Mouse (Mus musculus) urinary bladder, postnatal 14 days (tissue): ENCODE measurements around the gene Clcn2.

Experiments
- DNase-seq: peaks from one replicate; pipeline ENCODE4 v3.0.0; 2021; ENCODE audit warnings: low spot score

The Clcn2 gene

GRCm38 (mm10) chr16:20722736-20723135 is 5.2 kb upstream of the Clcn2 start:
- DNase-seq, result no peak

- no peak for DNase-seq
Observed at GRCm38 (mm10) chr16:20721808-20722207, 4.3 kb upstream of the Clcn2 start.

- no peak for DNase-seq
Observed at GRCm38 (mm10) chr16:20717978-20718670, 578 bp upstream of the Clcn2 start.

DNA sequence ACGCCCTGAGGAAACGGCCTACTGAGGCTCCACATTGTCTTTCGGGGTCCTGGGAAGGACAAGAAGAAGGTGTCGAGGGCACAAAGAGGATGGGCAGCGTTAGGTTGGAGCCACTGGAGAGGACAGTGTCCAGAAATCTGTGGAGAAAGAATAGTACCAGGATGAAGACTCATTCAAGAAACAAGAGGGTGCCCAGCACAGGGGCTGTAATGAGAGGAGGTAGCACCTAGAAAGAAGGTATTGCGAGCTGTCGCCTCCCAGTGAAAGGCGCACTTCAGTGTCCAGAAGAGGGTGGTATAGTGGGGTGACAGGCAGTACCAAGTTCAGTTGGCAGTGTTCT is 735 bp downstream of the Clcn2 start:
- no peak for DNase-seq

DNA sequence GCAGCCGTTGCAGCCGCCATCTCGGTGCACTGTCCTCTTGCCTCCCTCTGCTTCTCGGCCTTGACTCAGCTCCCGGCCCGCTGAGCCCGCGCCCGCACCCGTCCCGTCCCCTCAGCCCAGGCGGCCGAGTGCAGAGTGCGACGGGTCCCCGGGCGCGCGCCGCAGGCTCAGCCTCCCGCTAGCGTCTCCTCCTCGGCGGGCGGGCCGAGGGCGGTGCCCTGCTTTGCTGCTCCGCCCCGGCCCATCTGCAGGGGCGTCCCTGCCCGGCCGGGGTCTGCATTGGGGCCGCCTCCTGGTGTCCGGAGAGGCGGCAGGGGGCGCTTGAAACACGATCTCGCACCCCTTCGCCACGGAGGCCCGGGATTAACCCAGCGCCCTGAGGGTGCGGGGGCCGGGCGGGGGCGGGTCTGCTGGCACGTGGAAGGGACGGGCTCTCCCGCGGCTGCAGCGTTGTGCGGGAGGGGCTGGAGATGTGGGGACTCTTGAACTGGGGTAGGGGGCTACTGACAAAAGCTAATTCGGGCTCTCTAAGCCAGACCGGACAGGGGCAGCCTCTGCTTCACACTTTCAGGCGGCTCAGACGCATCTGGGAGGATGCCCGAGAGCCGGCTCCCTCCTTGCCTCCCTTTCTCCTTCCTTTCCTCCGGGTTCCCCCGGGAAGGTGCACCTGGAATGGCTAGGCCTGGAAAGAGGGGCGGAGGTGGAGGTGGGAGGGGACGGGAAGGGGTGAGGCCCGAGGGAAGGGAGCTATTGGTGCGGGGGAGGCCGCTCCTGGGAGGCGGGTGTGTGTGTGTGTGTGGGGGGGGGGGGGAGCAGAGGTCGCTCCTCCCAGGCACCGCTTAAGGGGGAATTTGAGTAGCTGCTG is 1.3 kb downstream of the Clcn2 start:
- DNase-seq, result peak; percentile 72

DNA sequence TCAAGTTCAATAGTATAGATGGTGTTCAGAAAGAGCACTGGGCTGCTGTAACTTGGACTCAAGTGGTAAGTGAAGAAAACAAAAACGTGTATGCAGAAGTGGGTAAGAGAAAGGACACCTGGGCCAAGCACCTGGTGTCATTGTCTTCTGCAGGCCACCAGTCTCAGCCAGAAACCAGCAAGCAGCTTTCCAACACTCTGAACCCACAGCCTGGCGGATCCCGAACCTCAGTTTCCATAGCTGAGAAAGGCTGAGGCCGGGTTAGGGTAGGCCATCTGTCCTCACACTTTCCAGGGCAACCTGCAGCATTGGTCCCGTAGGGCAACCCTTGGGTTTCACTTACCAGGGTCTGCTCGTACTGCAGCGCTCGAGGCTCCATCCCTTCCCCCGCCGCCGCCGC is 2.0 kb downstream of the Clcn2 start:
- no peak for DNase-seq

GRCm38 (mm10) chr16:20715161-20715560 is 2.4 kb downstream of the Clcn2 start:
- no peak for DNase-seq

GRCm38 (mm10) chr16:20714307-20715080 is 3.1 kb downstream of the Clcn2 start:
- DNase-seq, result no peak

- no peak for DNase-seq
Observed at GRCm38 (mm10) chr16:20712889-20713288, 4.7 kb downstream of the Clcn2 start.

GRCm38 (mm10) chr16:20712190-20712589 is 5.4 kb downstream of the Clcn2 start:
- no peak for DNase-seq

DNA sequence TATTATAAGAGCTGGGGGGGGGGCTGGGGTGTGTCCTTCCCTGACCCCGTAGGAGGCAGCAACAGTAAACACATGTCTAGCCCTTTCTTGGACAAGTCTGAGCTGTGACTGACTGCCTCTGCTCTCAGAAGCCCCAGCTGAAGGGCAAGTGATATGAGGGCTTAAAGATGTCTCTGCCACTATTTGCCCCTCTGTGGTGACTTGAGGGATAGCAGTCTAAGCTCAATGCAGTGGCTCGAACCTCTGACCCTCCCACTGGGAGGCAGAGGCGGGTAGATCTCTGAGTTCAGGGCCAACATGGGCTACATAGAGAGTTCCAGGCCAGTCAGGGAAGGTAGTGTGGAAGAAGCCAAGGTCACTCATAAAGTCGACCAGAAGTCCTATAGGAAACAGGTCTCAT is 6.7 kb downstream of the Clcn2 start:
- DNase-seq, result no peak

- no peak for DNase-seq
Observed at GRCm38 (mm10) chr16:20710370-20710769, 7.2 kb downstream of the Clcn2 start.

DNA sequence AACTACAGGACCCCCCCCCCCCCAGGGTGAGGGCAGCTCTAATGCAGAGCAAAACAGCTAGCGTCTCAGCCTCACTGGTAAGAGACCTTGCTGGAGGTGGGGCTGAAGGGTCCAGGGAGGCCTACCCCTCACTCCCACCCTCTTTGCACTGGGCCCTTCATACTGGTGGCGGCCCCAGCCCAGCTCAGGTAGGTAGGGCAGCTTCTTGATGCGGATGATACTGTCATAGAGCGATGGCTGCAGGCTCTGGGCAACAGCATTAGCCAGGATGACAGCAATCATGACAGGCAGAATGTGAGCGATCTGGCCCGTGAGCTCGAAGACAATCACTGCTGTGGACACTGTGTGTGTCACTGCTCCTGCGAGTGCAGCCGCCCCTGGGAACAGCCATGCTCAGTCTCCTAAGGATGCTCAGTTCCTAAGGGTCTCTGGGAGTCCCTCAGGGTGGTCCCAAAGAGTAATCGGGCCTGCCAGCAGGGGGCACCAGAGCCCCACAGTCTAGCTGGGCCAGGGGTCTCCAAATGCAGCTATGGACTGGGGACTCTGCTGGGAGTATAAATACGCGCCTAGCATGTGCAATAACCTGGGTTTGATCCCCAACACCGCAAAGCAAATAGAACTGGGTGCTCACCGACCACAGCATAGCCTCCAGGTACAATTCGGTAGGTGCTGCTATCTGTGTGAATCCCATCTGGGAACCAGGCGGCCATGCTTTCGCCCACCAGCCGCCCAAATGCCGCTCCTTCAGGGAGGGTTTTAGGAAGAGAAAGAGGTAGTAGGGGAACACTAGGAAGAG is 8.4 kb downstream of the Clcn2 start:
- DNase-seq, result no peak

- DNase-seq, result no peak
Observed at GRCm38 (mm10) chr16:20708220-20708938, 9.2 kb downstream of the Clcn2 start.

GRCm38 (mm10) chr16:20706407-20707055 is 11.0 kb downstream of the Clcn2 start:
- no peak for DNase-seq

DNA sequence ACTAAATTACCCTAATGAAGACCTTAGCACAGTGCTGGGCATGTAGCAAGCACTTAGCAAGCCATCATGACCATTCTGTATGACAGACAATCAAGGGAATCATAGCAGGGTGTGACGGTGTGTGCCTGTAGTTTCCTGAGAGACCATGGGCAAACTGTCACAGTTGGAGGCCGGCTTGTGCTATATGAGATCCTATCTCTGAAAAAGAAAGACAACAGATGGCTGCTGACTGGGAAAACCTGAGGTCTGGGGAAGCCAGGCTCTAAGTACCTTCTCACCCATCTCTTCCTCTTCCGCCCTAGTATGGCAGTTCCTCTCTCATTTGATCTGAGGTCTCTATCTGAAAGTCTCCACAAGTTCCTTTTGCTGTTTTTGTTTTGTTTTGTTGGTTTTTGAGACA is 11.8 kb downstream of the Clcn2 start:
- DNase-seq, result no peak

GRCm38 (mm10) chr16:20703699-20704400 is 13.7 kb downstream of the Clcn2 start:
- DNase-seq, result no peak

GRCm38 (mm10) chr16:20703071-20703470 is 14.5 kb downstream of the Clcn2 start:
- no peak for DNase-seq

GRCm38 (mm10) chr16:20702522-20702893 is 15.0 kb downstream of the Clcn2 start:
- peak; percentile 74 for DNase-seq
